Mouse (Mus musculus): ENCODE measurements at regions not wholly inside any gene's neighbourhood (a gene's known extent, or its start where the extent isn't known, plus 50 kb on each side); places are given as distances from the start of the nearest gene placed in this dataset.

DNA sequence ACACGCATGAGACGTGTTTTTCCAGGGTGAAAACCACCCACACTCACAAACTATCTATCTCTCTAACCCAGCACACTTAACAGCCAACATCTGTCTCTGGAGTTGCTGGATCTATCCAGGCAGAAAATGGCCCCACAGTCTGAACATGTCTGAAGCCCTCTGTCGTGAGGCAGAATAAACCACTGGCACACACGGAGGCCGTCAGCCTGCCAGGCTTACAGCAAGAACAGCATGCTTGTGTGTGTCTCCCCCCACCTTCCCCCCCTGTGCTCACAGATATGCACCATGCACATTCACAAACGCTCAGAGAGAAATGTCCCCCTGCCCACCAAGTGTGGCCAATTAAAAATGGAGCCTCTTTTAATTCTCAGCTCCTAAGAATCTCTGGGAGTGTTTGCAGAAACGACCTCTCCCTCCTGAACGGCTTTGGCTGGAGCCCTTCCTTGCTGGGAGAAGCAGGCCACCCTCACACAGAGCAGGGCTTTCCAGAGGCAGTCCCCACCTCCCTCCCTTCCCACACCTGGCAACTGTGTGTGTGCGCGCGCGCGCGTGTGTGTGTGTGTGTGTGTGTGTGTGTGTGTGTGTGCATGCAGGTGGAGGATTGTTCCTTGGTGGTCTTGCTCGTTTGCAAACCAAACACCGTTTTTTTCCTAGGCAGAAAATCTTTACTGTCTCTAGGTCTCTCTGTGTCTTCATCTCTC is 88.7 kb downstream of the Edn3 start:
- H3K27me3 ChIP-seq (ENCODE audit: control insufficient read depth, insufficient read depth, low read length): no peaks in the 10 kb centered on the region
- WGBS: 25% methylated on average over 16 of the region's 16 CpGs
- no peak overlapping the region for H3K4me3 ChIP-seq (replicated peaks; ENCODE audit: low read length)
- H3K4me1 ChIP-seq (ENCODE audit: control insufficient read depth, insufficient read depth, low read length): peaks cover 17% of the 10 kb centered on the region
- H3K9ac ChIP-seq (ENCODE audit: low read length): peak overlapping the region; percentile 43; the same call in 1 of the 2 replicates
- H3K36me3 ChIP-seq (ENCODE audit: control insufficient read depth, insufficient read depth, low read length): no peaks in the 10 kb centered on the region
- peak overlapping the region; percentile 79 for H3K27ac ChIP-seq (ENCODE audit: low read length)
- ATAC-seq (ENCODE audit: insufficient read depth, low FRiP score): peak; percentile 75
- H3K4me2 ChIP-seq (ENCODE audit: low read depth, low read length): 0 out of 2 replicates have a peak overlapping the region, but pooled peaks have one; percentile 15
- H3K9me3 ChIP-seq (replicated peaks; ENCODE audit: control insufficient read depth, low read length): no peaks in the 10 kb centered on the region

DNA sequence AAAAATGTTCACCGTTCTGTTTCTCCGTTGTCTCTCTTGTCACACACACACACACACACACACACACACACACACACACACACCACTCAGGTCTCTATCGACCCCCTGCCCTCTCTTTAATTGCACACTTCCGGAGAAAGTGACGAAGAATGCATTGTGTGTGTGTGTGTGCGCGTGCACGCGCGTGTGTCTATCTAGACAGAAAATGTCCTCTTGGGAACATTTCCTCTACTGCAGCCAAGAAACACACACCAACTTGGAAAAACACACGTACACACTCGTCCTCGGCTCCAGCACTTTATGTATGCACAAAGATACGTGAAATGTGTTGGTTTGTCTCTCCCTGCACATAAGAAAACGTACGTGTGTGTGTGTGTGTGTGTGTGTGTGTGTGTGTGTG is 90.4 kb downstream of the Edn3 start:
- no peak overlapping the region for H3K27ac ChIP-seq (ENCODE audit: low read length)
- peaks cover 17% of the 10 kb centered on the region for H3K4me1 ChIP-seq (ENCODE audit: control insufficient read depth, insufficient read depth, low read length)
- H3K9ac ChIP-seq (ENCODE audit: low read length): no peak overlapping the region
- no peaks in the 10 kb centered on the region for H3K36me3 ChIP-seq (ENCODE audit: control insufficient read depth, insufficient read depth, low read length)
- no peak for ATAC-seq (ENCODE audit: insufficient read depth, low FRiP score)
- no peak overlapping the region for H3K4me2 ChIP-seq (ENCODE audit: low read depth, low read length)
- H3K9me3 ChIP-seq (replicated peaks; ENCODE audit: control insufficient read depth, low read length): no peaks in the 10 kb centered on the region
- 49% methylated on average over 16 of the region's 16 CpGs for WGBS
- H3K27me3 ChIP-seq (ENCODE audit: control insufficient read depth, insufficient read depth, low read length): no peaks in the 10 kb centered on the region
- no peak overlapping the region for H3K4me3 ChIP-seq (replicated peaks; ENCODE audit: low read length)

DNA sequence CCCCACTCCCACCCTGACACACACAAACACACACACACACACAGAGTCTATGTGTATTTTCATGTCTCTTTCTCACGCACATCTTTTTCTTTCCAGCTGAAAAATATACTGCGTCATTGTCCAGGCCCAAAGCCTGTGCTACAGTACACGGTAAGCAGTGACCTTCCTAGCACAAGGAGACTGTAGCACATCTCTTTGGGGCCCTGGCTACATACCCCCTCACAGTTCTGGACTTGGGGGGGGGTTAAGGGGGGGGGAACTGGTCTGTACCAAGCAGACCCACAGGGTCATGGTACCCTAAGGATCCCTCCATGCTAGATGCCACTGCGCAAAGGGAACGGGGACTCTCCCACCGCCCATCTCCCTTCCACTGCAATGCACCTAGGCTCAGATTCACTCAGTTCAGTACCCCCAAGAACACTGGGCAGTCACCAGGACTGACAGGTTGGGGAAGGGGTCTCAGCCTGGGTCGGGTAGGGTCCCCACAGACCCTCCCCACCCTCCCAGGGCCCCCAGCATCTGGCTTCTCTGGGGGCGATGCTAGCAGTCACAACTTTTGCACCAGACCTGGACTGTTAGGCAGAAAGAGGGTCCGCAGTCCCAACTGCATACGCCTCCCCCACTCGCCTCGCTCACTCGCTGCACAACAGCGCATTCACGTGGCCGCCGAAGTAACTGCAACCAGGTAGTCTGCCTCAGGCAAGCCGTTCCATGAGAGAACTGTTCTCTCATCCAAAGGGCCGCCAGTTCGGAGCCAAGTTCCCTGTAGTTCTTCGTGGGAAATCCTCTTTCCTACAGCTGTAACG is 91.3 kb downstream of the Edn3 start:
- ATAC-seq (ENCODE audit: insufficient read depth, low FRiP score): peak; percentile 55; the same call in 1 of the 2 replicates
- Histone ChIP-seq H3K9me3 (replicated peaks; ENCODE audit: control insufficient read depth, low read length) (no peaks in the 10 kb centered on the region), H3K36me3 (ENCODE audit: control insufficient read depth, insufficient read depth, low read length) (no peaks in the 10 kb centered on the region), H3K27ac (ENCODE audit: low read length) (peak overlapping the region; percentile 55), H3K27me3 (ENCODE audit: control insufficient read depth, insufficient read depth, low read length) (no peaks in the 10 kb centered on the region), H3K4me3 (replicated peaks; ENCODE audit: low read length) (no peak overlapping the region), H3K4me1 (ENCODE audit: control insufficient read depth, insufficient read depth, low read length) (peaks cover 17% of the 10 kb centered on the region), H3K9ac (ENCODE audit: low read length) (peak overlapping the region; percentile 52), H3K4me2 (ENCODE audit: low read depth, low read length) (no peak overlapping the region)
- WGBS: 12% methylated on average over 22 of the region's 22 CpGs

DNA sequence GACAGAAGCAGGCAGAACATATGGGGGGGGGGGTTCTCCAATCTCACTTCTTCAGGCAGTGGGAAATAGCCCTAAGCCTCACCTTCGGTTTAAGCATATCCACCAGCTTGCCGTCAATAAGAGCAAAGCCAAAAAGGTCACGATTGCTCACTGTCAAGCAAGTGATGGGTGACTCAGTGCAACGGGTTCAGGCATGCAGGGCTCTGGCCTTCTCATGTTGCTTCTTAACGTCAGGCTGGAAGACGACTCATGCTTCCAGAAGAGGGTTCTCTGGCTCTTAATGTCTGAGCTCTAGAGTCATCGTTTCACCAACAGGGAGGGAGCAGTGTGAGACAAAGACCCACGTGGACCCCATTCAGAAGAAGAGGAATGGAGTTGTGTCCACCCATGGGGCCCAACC is 93.4 kb downstream of the Edn3 start:
- no peak for ATAC-seq (ENCODE audit: insufficient read depth, low FRiP score)
- WGBS: 63% methylated on average over 8 of the region's 8 CpGs
- no peak overlapping the region for H3K9ac ChIP-seq (ENCODE audit: low read length)

DNA sequence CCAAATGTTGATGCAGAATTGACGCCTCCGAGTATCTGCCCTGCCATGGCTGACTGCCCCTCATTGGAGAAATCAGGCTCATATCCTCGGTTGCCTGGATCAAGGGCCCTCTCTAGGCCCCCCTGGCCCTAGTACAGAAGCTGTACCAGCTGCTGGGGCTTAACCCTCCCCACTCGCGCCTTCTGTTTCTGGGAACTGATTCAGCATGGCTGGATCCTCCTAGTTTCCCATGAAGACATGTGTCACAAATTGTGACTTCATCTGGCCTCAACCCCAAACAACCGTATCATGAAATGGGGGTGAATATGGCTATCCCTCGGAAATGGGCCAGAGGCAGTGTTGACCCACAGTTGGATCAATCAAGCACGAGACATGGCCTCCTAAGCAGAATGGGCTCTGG is 95.1 kb downstream of the Edn3 start:
- Histone ChIP-seq H3K27ac (ENCODE audit: low read length) (no peak overlapping the region), H3K4me2 (ENCODE audit: low read depth, low read length) (no peak overlapping the region), H3K9me3 (replicated peaks; ENCODE audit: control insufficient read depth, low read length) (no peaks in the 10 kb centered on the region), H3K27me3 (ENCODE audit: control insufficient read depth, insufficient read depth, low read length) (no peaks in the 10 kb centered on the region), H3K36me3 (ENCODE audit: control insufficient read depth, insufficient read depth, low read length) (no peaks in the 10 kb centered on the region), H3K4me1 (ENCODE audit: control insufficient read depth, insufficient read depth, low read length) (peaks cover 22% of the 10 kb centered on the region), H3K4me3 (replicated peaks; ENCODE audit: low read length) (no peak overlapping the region), H3K9ac (ENCODE audit: low read length) (no peak overlapping the region)
- WGBS: 60% methylated on average over 8 of the region's 8 CpGs
- ATAC-seq (ENCODE audit: insufficient read depth, low FRiP score): no peak

More for the DNA sequence above, 93.4 kb downstream of the Edn3 start:
- H3K9me3 ChIP-seq (replicated peaks; ENCODE audit: control insufficient read depth, low read length): no peaks in the 10 kb centered on the region
- no peak overlapping the region for H3K4me2 ChIP-seq (ENCODE audit: low read depth, low read length)
- no peaks in the 10 kb centered on the region for H3K27me3 ChIP-seq (ENCODE audit: control insufficient read depth, insufficient read depth, low read length)
- H3K4me1 ChIP-seq (ENCODE audit: control insufficient read depth, insufficient read depth, low read length): peaks cover 20% of the 10 kb centered on the region
- no peak overlapping the region for H3K27ac ChIP-seq (ENCODE audit: low read length)
- no peak overlapping the region for H3K4me3 ChIP-seq (replicated peaks; ENCODE audit: low read length)
- no peaks in the 10 kb centered on the region for H3K36me3 ChIP-seq (ENCODE audit: control insufficient read depth, insufficient read depth, low read length)

DNA sequence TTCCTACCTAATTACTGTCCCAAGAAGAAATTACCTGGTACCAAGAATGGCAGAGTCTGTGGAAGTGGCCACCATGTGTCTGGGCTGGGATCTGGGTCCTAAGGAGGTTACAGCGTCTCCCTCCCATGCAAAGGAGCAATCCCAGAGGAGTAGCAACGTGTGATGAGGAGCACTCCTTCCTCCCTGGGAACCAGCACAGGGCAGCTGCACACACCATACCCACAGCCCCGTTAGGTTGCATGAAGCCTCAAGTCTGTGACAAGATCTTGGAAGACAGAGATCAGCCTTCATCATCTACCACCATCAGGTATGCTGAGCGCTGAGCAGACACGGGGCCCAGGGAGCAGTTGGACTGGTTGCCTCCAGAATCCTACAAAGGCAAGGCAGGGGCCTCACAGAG is 95.7 kb downstream of the Edn3 start:
- no peak overlapping the region for H3K27ac ChIP-seq (ENCODE audit: low read length)
- H3K4me1 ChIP-seq (ENCODE audit: control insufficient read depth, insufficient read depth, low read length): peaks cover 18% of the 10 kb centered on the region
- H3K27me3 ChIP-seq (ENCODE audit: control insufficient read depth, insufficient read depth, low read length): no peaks in the 10 kb centered on the region
- no peaks in the 10 kb centered on the region for H3K9me3 ChIP-seq (replicated peaks; ENCODE audit: control insufficient read depth, low read length)
- no peak overlapping the region for H3K9ac ChIP-seq (ENCODE audit: low read length)
- H3K4me2 ChIP-seq (ENCODE audit: low read depth, low read length): no peak overlapping the region
- 89% methylated on average over 5 of the region's 5 CpGs for WGBS
- ATAC-seq (ENCODE audit: insufficient read depth, low FRiP score): no peak
- no peak overlapping the region for H3K4me3 ChIP-seq (replicated peaks; ENCODE audit: low read length)
- H3K36me3 ChIP-seq (ENCODE audit: control insufficient read depth, insufficient read depth, low read length): no peaks in the 10 kb centered on the region

DNA sequence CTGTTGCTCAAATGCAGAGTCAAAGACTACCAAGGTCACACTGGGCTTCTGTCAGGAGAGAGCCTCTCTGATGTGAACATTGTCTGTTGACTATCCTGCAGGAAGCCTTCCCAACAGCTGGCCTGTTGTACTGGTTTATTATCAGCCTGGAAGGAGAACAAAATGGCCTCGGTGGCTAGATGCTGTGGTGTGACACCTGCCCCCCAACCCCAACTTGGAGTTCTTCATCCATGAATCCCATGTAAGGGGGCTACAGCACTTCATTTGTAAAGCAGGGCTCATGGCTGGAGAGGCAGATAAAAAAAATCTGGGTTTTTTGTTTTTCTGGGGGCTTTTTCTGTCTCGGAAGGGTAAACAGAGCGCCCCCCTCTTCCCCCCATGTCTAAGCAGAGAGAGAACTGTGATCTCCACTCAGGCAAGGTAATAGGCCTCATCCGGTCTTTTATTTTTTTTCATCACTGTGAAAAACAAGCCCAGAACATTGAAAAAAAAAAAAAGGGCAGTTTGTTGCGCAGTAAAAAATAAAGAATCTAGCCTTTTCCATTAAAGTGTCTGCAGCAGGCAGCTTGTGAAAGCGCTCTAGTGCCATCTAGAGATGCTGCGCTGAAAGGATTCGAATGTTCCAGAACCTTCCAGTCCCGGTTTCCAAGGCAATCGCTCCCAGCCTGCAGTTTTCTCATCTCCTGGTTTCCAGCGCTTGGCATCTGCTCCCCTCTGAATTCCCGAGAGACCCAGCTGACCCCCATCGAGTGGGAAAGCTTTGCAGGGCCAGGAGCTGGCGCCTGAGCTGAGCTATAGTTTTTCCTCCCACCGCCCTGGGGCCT is 97.8 kb downstream of the Edn3 start:
- Histone ChIP-seq H3K27ac (ENCODE audit: low read length) (peak overlapping the region; percentile 88), H3K9ac (ENCODE audit: low read length) (peak overlapping the region; percentile 43), H3K4me2 (ENCODE audit: low read depth, low read length) (no peak overlapping the region), H3K36me3 (ENCODE audit: control insufficient read depth, insufficient read depth, low read length) (no peaks in the 10 kb centered on the region), H3K4me1 (ENCODE audit: control insufficient read depth, insufficient read depth, low read length) (peaks cover 14% of the 10 kb centered on the region; the same call in 1 of the 2 replicates), H3K9me3 (replicated peaks; ENCODE audit: control insufficient read depth, low read length) (no peaks in the 10 kb centered on the region), H3K4me3 (replicated peaks; ENCODE audit: low read length) (no peak overlapping the region), H3K27me3 (ENCODE audit: control insufficient read depth, insufficient read depth, low read length) (no peaks in the 10 kb centered on the region)
- peak; percentile 74 for ATAC-seq (ENCODE audit: insufficient read depth, low FRiP score)
- WGBS: 17% methylated on average over 15 of the region's 15 CpGs

DNA sequence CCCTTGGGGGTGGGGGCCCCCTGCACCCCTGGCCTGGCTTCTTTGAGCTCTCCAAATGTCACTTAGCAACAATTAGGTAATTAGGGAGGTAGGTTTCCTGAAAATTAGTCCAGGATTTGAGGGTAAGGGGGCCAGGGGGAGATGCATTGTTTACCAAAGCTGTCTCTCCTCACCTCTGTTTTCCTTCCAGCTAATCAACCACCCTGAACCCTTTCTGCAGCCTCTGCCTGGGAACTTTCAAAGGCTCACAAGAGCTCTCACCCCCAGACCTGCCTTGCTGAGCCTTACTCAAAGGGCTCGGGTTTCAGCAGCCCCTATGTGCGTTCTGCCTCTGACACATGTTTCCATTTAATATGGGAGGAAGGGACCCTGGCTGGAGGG is 98.4 kb downstream of the Edn3 start:
- ATAC-seq (ENCODE audit: insufficient read depth, low FRiP score): peak; percentile 65; the same call in 1 of the 2 replicates
- Histone ChIP-seq H3K36me3 (ENCODE audit: control insufficient read depth, insufficient read depth, low read length) (no peaks in the 10 kb centered on the region), H3K4me2 (ENCODE audit: low read depth, low read length) (no peak overlapping the region), H3K27ac (ENCODE audit: low read length) (peak overlapping the region; percentile 88), H3K4me1 (ENCODE audit: control insufficient read depth, insufficient read depth, low read length) (peaks cover 14% of the 10 kb centered on the region; the same call in 1 of the 2 replicates), H3K9me3 (replicated peaks; ENCODE audit: control insufficient read depth, low read length) (no peaks in the 10 kb centered on the region), H3K4me3 (replicated peaks; ENCODE audit: low read length) (no peak overlapping the region), H3K27me3 (ENCODE audit: control insufficient read depth, insufficient read depth, low read length) (no peaks in the 10 kb centered on the region), H3K9ac (ENCODE audit: low read length) (peak overlapping the region; percentile 4; the same call in 1 of the 2 replicates)
- WGBS: 20% methylated on average over 2 of the region's 2 CpGs
